Mouse (Mus musculus) megakaryocyte, embryonic 14.5 days (primary cell): ENCODE results near the gene Gucy1a1. TPM values are rescaled to one million over a fixed set of nuclear protein-coding genes. Genes with fewer than 3 reads are reported as not detected.

ENCODE experiments used
- H3K27me3 ChIP-seq: replicated peaks from 2 replicates; pipeline ENCODE3; 2012; ENCODE audit warnings: inconsistent platforms
- H3K36me3 ChIP-seq: replicated peaks from 2 replicates; pipeline ENCODE3; 2012; ENCODE audit warnings: low read length, inconsistent platforms, mixed read lengths
- H3K4me1 ChIP-seq: 2 replicates; pipeline ENCODE4 v1.6.1; 2012; ENCODE audit warnings: inconsistent platforms
- H3K4me3 ChIP-seq: replicated peaks from 2 replicates; pipeline ENCODE3; 2012; ENCODE audit warnings: moderate library complexity, mild to moderate bottlenecking, inconsistent platforms
- H3K9me3 ChIP-seq: 2 replicates; pipeline ENCODE4 v1.6.1; 2012; ENCODE audit warnings: inconsistent platforms
- FLI1 ChIP-seq: IDR thresholded peaks from 2 replicates; pipeline ENCODE4 v1.6.1; 2012; ENCODE audit warnings: low read length, inconsistent platforms, mixed read lengths
- GATA1 ChIP-seq: IDR thresholded peaks from 3 replicates; pipeline ENCODE4 v1.6.1; 2012; ENCODE audit warnings: mixed read lengths, low read length, inconsistent platforms, borderline replicate concordance
- polyA plus RNA-seq: library from polyadenylated mRNA; stranded (reverse); fragments of >175 nt; gene quantifications from 2 replicates; pipeline ENCODE4 v1.2.3, GENCODE M21; 2012; ENCODE audit warnings: low replicate concordance; ENCODE audit not compliant: insufficient read depth

The Gucy1a1 gene
- polyA plus RNA-seq, 1 experiment = 7.1 TPM

GRCm38 (mm10) chr3:82144725-82145125 lies 864 bp downstream of the Gucy1a1 start:
- Histone ChIP-seq H3K4me3 (peak overlapping the region; percentile 96), H3K9me3 (no peaks in the 10 kb centered on the region), H3K4me1 (peaks cover 69% of the 10 kb centered on the region), H3K36me3 (peaks cover 7% of the 10 kb centered on the region), H3K27me3 (no peaks in the 10 kb centered on the region)
- TF ChIP-seq FLI1 (no peak), GATA1 (no peak)

GRCm38 (mm10) chr3:82140781-82141180 lies 4.8 kb downstream of the Gucy1a1 start:
- no peak for TF ChIP-seq FLI1
- TF ChIP-seq GATA1 = no peak
- peak overlapping the region; percentile 90 for H3K4me3 ChIP-seq
- H3K9me3 ChIP-seq = no peaks in the 10 kb centered on the region
- H3K4me1 ChIP-seq = peaks cover 84% of the 10 kb centered on the region
- peaks cover 31% of the 10 kb centered on the region for H3K36me3 ChIP-seq
- no peaks in the 10 kb centered on the region for H3K27me3 ChIP-seq

GRCm38 (mm10) chr3:82138002-82138667 lies 7.5 kb downstream of the Gucy1a1 start:
- Histone ChIP-seq H3K27me3 (no peaks in the 10 kb centered on the region), H3K4me3 (no peak overlapping the region), H3K4me1 (peaks cover 89% of the 10 kb centered on the region), H3K36me3 (peaks cover 55% of the 10 kb centered on the region), H3K9me3 (no peaks in the 10 kb centered on the region)
- TF ChIP-seq GATA1 (no peak), FLI1 (no peak)

- Histone ChIP-seq H3K27me3 (no peaks in the 10 kb centered on the region), H3K9me3 (no peaks in the 10 kb centered on the region), H3K4me1 (peaks cover 89% of the 10 kb centered on the region), H3K36me3 (peaks cover 63% of the 10 kb centered on the region), H3K4me3 (no peak overlapping the region)
- TF ChIP-seq GATA1 (no peak), FLI1 (no peak)
Measured at GRCm38 (mm10) chr3:82135483-82135882, 10.1 kb downstream of the Gucy1a1 start.

GRCm38 (mm10) chr3:82129258-82129657 lies 16.3 kb downstream of the Gucy1a1 start:
- TF ChIP-seq FLI1 (no peak), GATA1 (peak; percentile 82; the same call in 1 of the 3 replicates)
- Histone ChIP-seq H3K9me3 (no peaks in the 10 kb centered on the region), H3K36me3 (peaks cover 51% of the 10 kb centered on the region), H3K4me1 (peaks cover 94% of the 10 kb centered on the region), H3K4me3 (peak overlapping the region; percentile 81), H3K27me3 (no peaks in the 10 kb centered on the region)

GRCm38 (mm10) chr3:82124567-82124966 lies 21.0 kb downstream of the Gucy1a1 start:
- TF ChIP-seq GATA1 = no peak
- TF ChIP-seq FLI1 = no peak
- H3K9me3 ChIP-seq = no peaks in the 10 kb centered on the region

GRCm38 (mm10) chr3:82118916-82119315 lies 26.7 kb downstream of the Gucy1a1 start:
- peaks cover 94% of the 10 kb centered on the region for H3K4me1 ChIP-seq
- H3K9me3 ChIP-seq = no peaks in the 10 kb centered on the region
- no peak for TF ChIP-seq GATA1
- TF ChIP-seq FLI1 = no peak
- H3K4me3 ChIP-seq = no peak overlapping the region
- peaks cover 74% of the 10 kb centered on the region for H3K36me3 ChIP-seq
- H3K27me3 ChIP-seq = no peaks in the 10 kb centered on the region

More at GRCm38 (mm10) chr3:82124567-82124966, 21.0 kb downstream of the Gucy1a1 start:
- Histone ChIP-seq H3K36me3 (peaks cover 51% of the 10 kb centered on the region), H3K27me3 (no peaks in the 10 kb centered on the region), H3K4me3 (no peak overlapping the region), H3K4me1 (peaks cover 95% of the 10 kb centered on the region)

- Histone ChIP-seq H3K27me3 (no peaks in the 10 kb centered on the region), H3K9me3 (no peaks in the 10 kb centered on the region), H3K4me3 (no peak overlapping the region), H3K4me1 (peaks cover 83% of the 10 kb centered on the region), H3K36me3 (peaks cover 95% of the 10 kb centered on the region)
- no peak for TF ChIP-seq FLI1
- no peak for TF ChIP-seq GATA1
Measured at GRCm38 (mm10) chr3:82112439-82112838, 33.1 kb downstream of the Gucy1a1 start.

GRCm38 (mm10) chr3:82111986-82112385 lies 33.6 kb downstream of the Gucy1a1 start:
- no peaks in the 10 kb centered on the region for H3K27me3 ChIP-seq
- peaks cover 95% of the 10 kb centered on the region for H3K36me3 ChIP-seq
- H3K4me1 ChIP-seq = peaks cover 83% of the 10 kb centered on the region
- H3K4me3 ChIP-seq = peak overlapping the region; percentile 75
- TF ChIP-seq GATA1 (no peak), FLI1 (no peak)
- no peaks in the 10 kb centered on the region for H3K9me3 ChIP-seq

- H3K4me3 ChIP-seq = no peak overlapping the region
- peaks cover 81% of the 10 kb centered on the region for H3K4me1 ChIP-seq
- no peaks in the 10 kb centered on the region for H3K9me3 ChIP-seq
- no peaks in the 10 kb centered on the region for H3K27me3 ChIP-seq
- H3K36me3 ChIP-seq = peaks cover 95% of the 10 kb centered on the region
- TF ChIP-seq FLI1 (no peak), GATA1 (no peak)
Measured at GRCm38 (mm10) chr3:82108951-82109350, 36.6 kb downstream of the Gucy1a1 start.

- Histone ChIP-seq H3K27me3 (no peaks in the 10 kb centered on the region), H3K4me1 (peaks cover 38% of the 10 kb centered on the region), H3K4me3 (no peak overlapping the region), H3K9me3 (no peaks in the 10 kb centered on the region), H3K36me3 (peaks cover 99% of the 10 kb centered on the region)
- TF ChIP-seq FLI1 = no peak
- TF ChIP-seq GATA1 = no peak
Measured at GRCm38 (mm10) chr3:82104229-82104628, 41.4 kb downstream of the Gucy1a1 start.
